ENCODE assay signal across 17 mouse cellular contexts in genomic region chr2:32299469-32299868, GRCm38 (mm10). TPM values are rescaled to one million over a fixed set of nuclear protein-coding genes. Genes with fewer than 3 reads are reported as not detected.
"Had no signal": no experiment of that assay in that cellular context is flagged by ENCODE, and none has a peak within 500 bp of the region (broad histone marks: within the 10 kb centered on the region; RNA-seq: fewer than 3 reads in every experiment).

No protein-coding gene starts in this region.

- DNase-seq: kidney, adult 11 months; kidney, adult 8-10 months; kidney, postnatal 10 days; kidney, postnatal 36 days; layer of hippocampus, adult 9-11 months; liver, embryonic 13.5 days; lung, adult 2 months; lung, postnatal 14 days; lung, postnatal 4 days; midbrain, embryonic 14.5 days; right cerebral cortex, postnatal 14 days; spleen, adult 18-20 months; thymus, postnatal 36 days had no signal

- H3K27ac ChIP-seq: kidney, embryonic 15.5 days; liver, embryonic 13.5 days; stomach, embryonic 15.5 days had no signal

- H3K4me3 ChIP-seq: kidney, embryonic 15.5 days; liver, embryonic 13.5 days; stomach, embryonic 15.5 days had no signal

RNA-seq across cellular contexts. Expression of gene Dnm1, which starts 53.7 kb away (rescaled TPM):
- total RNA-seq: megakaryocyte progenitor cell, adult 5-6 weeks; megakaryocyte-erythroid progenitor cell, adult 5-6 weeks had no signal
